Mouse (Mus musculus) erythroblast, embryonic 14.5 days (primary cell): ENCODE results near the gene Rnps1.

ENCODE experiments used
- GATA1 ChIP-seq: IDR thresholded peaks from 2 replicates; pipeline ENCODE4 v1.6.1; 2012; ENCODE audit warnings: low read length, inconsistent platforms, mixed read lengths
- TAL1 ChIP-seq: IDR thresholded peaks from 3 replicates; pipeline ENCODE4 v1.6.1; 2012; ENCODE audit warnings: low read length, inconsistent platforms, mixed read lengths

GRCm38 (mm10) chr17:24454756-24455522, 40.6 kb downstream of the Rnps1 start:
- TF ChIP-seq TAL1 (peak; percentile 61), GATA1 (no peak; the same call in 1 of the 2 replicates)
